Mouse (Mus musculus) megakaryocyte, embryonic 14.5 days (primary cell): ENCODE results near the gene Tbce.

Source experiments
- FLI1 ChIP-seq: IDR thresholded peaks from 2 replicates; pipeline ENCODE4 v1.6.1; 2012; ENCODE audit warnings: low read length, inconsistent platforms, mixed read lengths
- GATA1 ChIP-seq: IDR thresholded peaks from 3 replicates; pipeline ENCODE4 v1.6.1; 2012; ENCODE audit warnings: mixed read lengths, low read length, inconsistent platforms, borderline replicate concordance

DNA sequence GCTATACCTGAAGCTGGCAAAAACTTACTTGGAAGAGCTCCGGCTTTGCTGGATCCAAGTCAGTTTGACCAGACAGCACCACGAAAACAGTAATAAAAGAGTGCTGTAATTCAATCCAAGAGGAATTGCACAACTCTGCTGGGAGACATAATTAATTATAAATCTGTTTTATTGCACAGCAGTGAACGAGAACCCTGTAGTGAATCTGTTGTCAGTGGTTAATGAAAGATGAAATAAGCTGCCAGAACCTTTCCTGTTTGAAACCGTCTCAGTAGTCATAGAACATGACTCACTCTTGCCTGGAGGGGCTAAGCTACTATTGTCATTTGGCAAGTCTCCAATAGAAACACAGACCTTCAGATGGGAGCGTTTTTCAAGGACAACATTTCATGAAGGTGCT lies 748 bp upstream of the Tbce start:
- no peak for TF ChIP-seq GATA1
- TF ChIP-seq FLI1 = no peak
